Comparison of ENCODE assay signal across 7 mouse cellular contexts in genomic region chr7:105553456-105554211, GRCm38 (mm10). TPM values are rescaled to one million over a fixed set of nuclear protein-coding genes. Genes with fewer than 3 reads are reported as not detected.
DNase-seq lines count a peak whose midpoint lies in the region; ATAC-seq lines count a peak whose summit lies in the region.

No protein-coding gene starts in this region.

- H3K27me3 ChIP-seq in neural tube, embryonic 11.5 days (ENCODE audit: control insufficient read depth, insufficient read depth, low read length), result no peaks in the 10 kb centered on the region
- H3K27me3 ChIP-seq in embryonic facial prominence, embryonic 15.5 days, result no peaks in the 10 kb centered on the region
- no peaks in the 10 kb centered on the region for H3K27me3 ChIP-seq in neural tube, embryonic 12.5 days (replicated peaks)

- H3K4me2 ChIP-seq in neural tube, embryonic 11.5 days (ENCODE audit: low read depth), result peak overlapping the region; percentile 66
- peak overlapping the region; percentile 77 for H3K4me2 ChIP-seq in embryonic facial prominence, embryonic 15.5 days (replicated peaks)
- peak overlapping the region; percentile 84 for H3K4me2 ChIP-seq in neural tube, embryonic 12.5 days (replicated peaks)

- H3K9me3 ChIP-seq in neural tube, embryonic 11.5 days (ENCODE audit: control insufficient read depth, low read length), result no peaks in the 10 kb centered on the region
- no peaks in the 10 kb centered on the region for H3K9me3 ChIP-seq in embryonic facial prominence, embryonic 15.5 days (replicated peaks)
- H3K9me3 ChIP-seq in neural tube, embryonic 12.5 days, result no peaks in the 10 kb centered on the region

- no peak for DNase-seq in neural tube, embryonic 11.5 days (ENCODE audit: low spot score)
- DNase-seq in neural tube, embryonic 10.5 days (ENCODE audit: extremely low spot score, low spot score), result no peak
- peak; percentile 6 for DNase-seq in induced T-regulatory cell, adult 2 months (ENCODE audit: low read depth)
- no peak for DNase-seq in testis, postnatal 14 days (ENCODE audit: low spot score)
- DNase-seq in kidney, adult 18-20 months, result no peak

- H3K27ac ChIP-seq in neural tube, embryonic 11.5 days (ENCODE audit: low read depth, low read length), result peak overlapping the region; percentile 34; the same call in 1 of the 2 replicates
- peak overlapping the region; percentile 77; the same call in 1 of the 2 replicates for H3K27ac ChIP-seq in embryonic facial prominence, embryonic 15.5 days (replicated peaks)
- no peak overlapping the region for H3K27ac ChIP-seq in neural tube, embryonic 12.5 days

- peaks cover 3% of the 10 kb centered on the region for H3K36me3 ChIP-seq in neural tube, embryonic 11.5 days (ENCODE audit: control insufficient read depth, insufficient read depth, low read length)
- peaks cover 17% of the 10 kb centered on the region for H3K36me3 ChIP-seq in embryonic facial prominence, embryonic 15.5 days
- peaks cover 12% of the 10 kb centered on the region for H3K36me3 ChIP-seq in neural tube, embryonic 12.5 days

- H3K9ac ChIP-seq in neural tube, embryonic 11.5 days (ENCODE audit: low read length), result peak overlapping the region; percentile 61
- peak overlapping the region; percentile 47 for H3K9ac ChIP-seq in embryonic facial prominence, embryonic 15.5 days
- H3K9ac ChIP-seq in neural tube, embryonic 12.5 days, result peak overlapping the region; percentile 71

- ATAC-seq in neural tube, embryonic 11.5 days (ENCODE audit: insufficient read depth, low FRiP score, low TSS enrichment), result peak; percentile 58
- ATAC-seq in embryonic facial prominence, embryonic 15.5 days (ENCODE audit: insufficient number of reproducible peaks, low FRiP score, low TSS enrichment, low read depth), result no peak
- peak; percentile 38 for ATAC-seq in neural tube, embryonic 12.5 days (ENCODE audit: low FRiP score, low read depth)

- WGBS in neural tube, embryonic 11.5 days, result 24% methylated on average over 26 of the region's 27 CpGs
- 29% methylated on average over 27 of the region's 27 CpGs for WGBS in embryonic facial prominence, embryonic 15.5 days
- WGBS in neural tube, embryonic 12.5 days, result 28% methylated on average over 27 of the region's 27 CpGs

- peaks cover 7% of the 10 kb centered on the region for H3K4me1 ChIP-seq in neural tube, embryonic 11.5 days (ENCODE audit: control insufficient read depth, insufficient read depth, low read length)
- H3K4me1 ChIP-seq in embryonic facial prominence, embryonic 15.5 days, result peaks cover 24% of the 10 kb centered on the region
- H3K4me1 ChIP-seq in neural tube, embryonic 12.5 days, result peaks cover 18% of the 10 kb centered on the region; the same call in 1 of the 2 replicates

- peak overlapping the region; percentile 47 for H3K4me3 ChIP-seq in neural tube, embryonic 11.5 days (ENCODE audit: low read depth, low read length)
- peak overlapping the region; percentile 72 for H3K4me3 ChIP-seq in embryonic facial prominence, embryonic 15.5 days (replicated peaks)
- peak overlapping the region; percentile 71 for H3K4me3 ChIP-seq in neural tube, embryonic 12.5 days

RNA-seq across cellular contexts. Expression of gene Smpd1, which starts 0.5 kb away (rescaled TPM):
- polyA plus RNA-seq in neural tube, embryonic 11.5 days (2014; fragmentation: Nextera tagmentation; extraction: Ambion mirVana), result 47.3 and 53.7 TPM in 2 replicates
- polyA plus RNA-seq in embryonic facial prominence, embryonic 15.5 days (2015; fragmentation: Nextera tagmentation; extraction: Ambion mirVana), result 54.6 and 58.9 TPM in 2 replicates
- polyA plus RNA-seq in neural tube, embryonic 12.5 days (2016; fragmentation: Nextera tagmentation; extraction: Ambion mirVana), result 53.8 and 56.6 TPM in 2 replicates

RNA-seq across cellular contexts. Expression of gene Apbb1, which starts 27.8 kb away (rescaled TPM):
- polyA plus RNA-seq in neural tube, embryonic 11.5 days (2014; fragmentation: Nextera tagmentation; extraction: Ambion mirVana), result 115 and 128 TPM in 2 replicates
- polyA plus RNA-seq in embryonic facial prominence, embryonic 15.5 days (2015; fragmentation: Nextera tagmentation; extraction: Ambion mirVana), result 53.1 and 63.4 TPM in 2 replicates
- polyA plus RNA-seq in neural tube, embryonic 12.5 days (2016; fragmentation: Nextera tagmentation; extraction: Ambion mirVana), result 185 TPM in 2 replicates

RNA-seq across cellular contexts. Expression of gene Hpx, which starts 46.3 kb away (rescaled TPM):
- 0.37 TPM in 1 of 2 replicates, not detected in the other for polyA plus RNA-seq in neural tube, embryonic 11.5 days (2014; fragmentation: Nextera tagmentation; extraction: Ambion mirVana)
- 0.32 and 0.33 TPM in 2 replicates for polyA plus RNA-seq in embryonic facial prominence, embryonic 15.5 days (2015; fragmentation: Nextera tagmentation; extraction: Ambion mirVana)
- polyA plus RNA-seq in neural tube, embryonic 12.5 days (2016; fragmentation: Nextera tagmentation; extraction: Ambion mirVana), result 0.23 and 0.38 TPM in 2 replicates
